Mouse (Mus musculus) mature B cell (primary cell): ENCODE measurements around the gene Tpbgl.

Experiments used
- in situ Hi-C: fragments of 300-500 bp; cut with MboI; formaldehyde crosslinking; loops from 2 replicates; pipeline ENCODE4 v1.14.3; 2019

Gene Tpbgl

GRCm38 (mm10) chr7:99626376-99627270, at the start of gene Tpbgl:
Tpbgl (minus strand) TSS chr7:99627103.
- in situ Hi-C loops: no loop called here

- in situ Hi-C loops: no loop called here
Observed at GRCm38 (mm10) chr7:99674890-99675289, 48.0 kb upstream of the Tpbgl start.

GRCm38 (mm10) chr7:99674209-99674608, 47.3 kb upstream of the Tpbgl start:
- in situ Hi-C loops: no loop called here

GRCm38 (mm10) chr7:99673188-99673587, 46.3 kb upstream of the Tpbgl start:
- in situ Hi-C loops: no loop called here

- in situ Hi-C loops: no loop called here
Observed at GRCm38 (mm10) chr7:99671544-99672435, 44.9 kb upstream of the Tpbgl start.

- in situ Hi-C loops: no loop called here
Observed at GRCm38 (mm10) chr7:99670915-99671314, 44.0 kb upstream of the Tpbgl start.

GRCm38 (mm10) chr7:99668802-99669201, 41.9 kb upstream of the Tpbgl start:
- in situ Hi-C loops: loop anchor here (10.0 kb wide), 1 partner anchor 126 kb away; no protein-coding TSS in a partner anchor

GRCm38 (mm10) chr7:99667096-99667495, 40.2 kb upstream of the Tpbgl start:
- in situ Hi-C loops: loop anchor here (10.0 kb wide), 1 partner anchor 128 kb away; no protein-coding TSS in a partner anchor

- in situ Hi-C loops: loop anchor here (10.0 kb wide), 1 partner anchor 129 kb away; no protein-coding TSS in a partner anchor
Observed at GRCm38 (mm10) chr7:99665731-99666452, 39.0 kb upstream of the Tpbgl start.

- in situ Hi-C loops: loop anchor here (10.0 kb wide), 1 partner anchor 130 kb away; no protein-coding TSS in a partner anchor
Observed at GRCm38 (mm10) chr7:99664571-99665485, 37.9 kb upstream of the Tpbgl start.

- in situ Hi-C loops: loop anchor here (10.0 kb wide), 1 partner anchor 131 kb away; no protein-coding TSS in a partner anchor
Observed at GRCm38 (mm10) chr7:99663507-99664220, 36.8 kb upstream of the Tpbgl start.

- in situ Hi-C loops: loop anchor here (10.0 kb wide), 1 partner anchor 132 kb away; no protein-coding TSS in a partner anchor
Observed at GRCm38 (mm10) chr7:99662311-99662710, 35.4 kb upstream of the Tpbgl start.

- in situ Hi-C loops: loop anchor here (10.0 kb wide), 1 partner anchor 133 kb away; no protein-coding TSS in a partner anchor
Observed at GRCm38 (mm10) chr7:99661571-99662230, 34.8 kb upstream of the Tpbgl start.

- in situ Hi-C loops: loop anchor here (10.0 kb wide), 1 partner anchor 134 kb away; no protein-coding TSS in a partner anchor
Observed at GRCm38 (mm10) chr7:99661071-99661470, 34.2 kb upstream of the Tpbgl start.

- in situ Hi-C loops: loop anchor here (10.0 kb wide), 1 partner anchor 135 kb away; no protein-coding TSS in a partner anchor
Observed at GRCm38 (mm10) chr7:99659379-99660029, 32.6 kb upstream of the Tpbgl start.

GRCm38 (mm10) chr7:99654244-99654643, 27.3 kb upstream of the Tpbgl start:
- in situ Hi-C loops: no loop called here

- in situ Hi-C loops: no loop called here
Observed at GRCm38 (mm10) chr7:99649585-99649984, 22.7 kb upstream of the Tpbgl start.

- in situ Hi-C loops: no loop called here
Observed at GRCm38 (mm10) chr7:99648623-99649022, 21.7 kb upstream of the Tpbgl start.
